Mouse (Mus musculus): Measurements from ENCODE around the gene Vpreb3. TPM values are rescaled to one million over a fixed set of nuclear protein-coding genes. Genes with fewer than 3 reads are reported as not detected.

Gene Vpreb3
- polyA plus RNA-seq, 1 experiment from 2014 or later: 0.77 TPM

- Histone ChIP-seq H3K27me3 (replicated peaks) (peaks cover 18% of the 10 kb centered on the region; the same call in 1 of the 2 replicates), H3K4me2 (no peak overlapping the region), H3K27ac (no peak overlapping the region), H3K4me1 (peaks cover 13% of the 10 kb centered on the region), H3K4me3 (no peak overlapping the region), H3K9me3 (no peaks in the 10 kb centered on the region), H3K36me3 (replicated peaks) (no peaks in the 10 kb centered on the region), H3K9ac (no peak overlapping the region)
- 82% methylated on average over 22 of the region's 22 CpGs for WGBS
- ATAC-seq (replicated peaks): no peak
These were observed 6.5 kb downstream of the Vpreb3 start for GRCm38 (mm10) chr10:75949053-75950045.

DNA sequence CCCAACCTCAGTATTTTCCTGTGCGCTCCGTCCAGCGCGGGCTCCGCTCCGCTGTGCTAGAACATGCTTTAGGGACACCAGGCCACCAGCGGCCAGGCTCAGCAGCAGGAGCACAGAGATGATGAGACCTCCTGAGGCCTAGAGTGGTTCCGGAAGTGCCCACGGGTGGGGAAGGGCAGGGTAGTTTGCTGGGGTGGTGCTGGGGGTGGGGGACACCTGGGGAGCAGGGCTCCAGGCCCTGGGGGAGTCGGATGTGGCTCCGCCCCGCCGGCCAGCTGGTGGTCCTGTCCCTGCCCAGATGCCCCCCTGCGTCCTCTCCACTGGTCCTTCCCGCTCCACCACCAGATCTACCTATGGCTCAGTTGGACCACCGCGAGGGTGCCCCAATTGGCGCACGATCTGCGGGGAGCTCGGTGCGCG, 7.9 kb downstream of the Vpreb3 start:
- peak overlapping the region; percentile 79 for H3K4me2 ChIP-seq
- no peaks in the 10 kb centered on the region for H3K36me3 ChIP-seq (replicated peaks)
- H3K4me3 ChIP-seq: peak overlapping the region; percentile 39
- peak overlapping the region; percentile 38 for H3K9ac ChIP-seq
- H3K27ac ChIP-seq: no peak overlapping the region
- H3K4me1 ChIP-seq: peaks cover 13% of the 10 kb centered on the region
- no peaks in the 10 kb centered on the region for H3K9me3 ChIP-seq
- H3K27me3 ChIP-seq (replicated peaks): peaks cover 18% of the 10 kb centered on the region; the same call in 1 of the 2 replicates
- WGBS: 2% methylated on average over 23 of the region's 23 CpGs
- peak; percentile 42; the same call in 1 of the 2 replicates for ATAC-seq (replicated peaks)

DNA sequence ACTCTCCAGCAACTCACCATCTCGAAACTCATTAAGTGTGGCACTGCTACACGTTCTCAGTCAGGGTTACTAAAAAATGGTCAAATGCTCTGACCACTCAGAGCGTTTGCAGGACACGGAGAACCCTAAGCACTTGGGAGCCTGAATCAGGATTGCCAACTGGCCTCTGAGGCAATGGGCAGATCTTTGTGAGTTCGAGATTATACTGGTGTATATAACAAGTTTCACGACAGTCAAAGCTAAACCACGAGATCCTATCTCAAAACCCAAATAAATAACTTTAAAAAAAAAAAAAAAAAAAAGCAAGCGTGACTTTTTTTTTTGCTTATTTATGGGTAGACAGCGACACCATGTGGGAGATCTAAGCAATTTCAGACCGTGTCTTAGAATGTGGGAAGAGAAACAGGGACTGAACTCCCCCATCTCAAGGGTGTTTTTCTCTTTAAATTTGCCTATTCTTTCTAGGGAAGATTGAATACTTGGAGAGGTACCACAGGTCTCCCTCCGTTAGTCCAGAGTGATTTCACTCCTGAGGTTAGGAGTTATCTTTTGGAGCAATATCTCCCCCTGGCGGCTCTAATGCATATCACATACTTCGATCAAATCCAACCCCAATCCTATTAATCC, 8.7 kb downstream of the Vpreb3 start:
- Histone ChIP-seq H3K27ac (no peak overlapping the region), H3K27me3 (replicated peaks) (peaks cover 18% of the 10 kb centered on the region; the same call in 1 of the 2 replicates), H3K4me3 (peak overlapping the region; percentile 39), H3K4me1 (peaks cover 13% of the 10 kb centered on the region), H3K36me3 (replicated peaks) (no peaks in the 10 kb centered on the region), H3K9ac (0 out of 2 replicates have a peak overlapping the region, but pooled peaks have one; percentile 38), H3K9me3 (no peaks in the 10 kb centered on the region), H3K4me2 (peak overlapping the region; percentile 79)
- 4% methylated on average over 13 of the region's 13 CpGs for WGBS
- ATAC-seq (replicated peaks): 0 out of 2 replicates have a peak, but pooled peaks have one; percentile 25

DNA sequence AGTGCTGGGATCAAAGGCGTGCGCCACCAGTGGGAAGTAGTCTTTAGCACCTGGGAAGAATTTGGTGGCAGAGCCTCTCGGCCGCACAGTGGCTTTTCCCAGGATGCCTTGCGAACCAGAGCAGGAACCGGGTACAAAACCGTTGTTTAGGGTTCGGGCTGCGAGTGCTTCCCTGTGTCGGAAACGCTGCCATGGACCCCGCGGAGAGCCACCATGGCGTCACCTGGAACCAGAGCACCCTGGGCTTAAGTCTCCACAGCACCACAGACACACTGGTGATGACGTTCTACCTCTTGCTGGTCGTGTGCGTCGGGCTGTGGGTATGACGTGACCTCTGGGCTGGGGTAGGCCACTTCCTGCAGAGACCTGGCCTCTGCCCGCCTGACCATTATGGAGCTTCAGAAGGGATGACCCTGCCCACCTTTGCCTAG, 11.5 kb downstream of the Vpreb3 start, which contains the start of gene Gm5134:
TSS of gene Gm5134 (plus strand) at position 134 of the 431 bp plus-strand sequence.
- H3K27ac ChIP-seq: no peak within 1 kb of the TSS
- ATAC-seq (replicated peaks): no peak
- H3K4me1 ChIP-seq: peaks cover 13% of the 10 kb centered on the region
- peaks cover 18% of the 10 kb centered on the region; the same call in 1 of the 2 replicates for H3K27me3 ChIP-seq (replicated peaks)
- H3K4me2 ChIP-seq: peak within 1 kb of the TSS; percentile 39
- no peaks in the 10 kb centered on the region for H3K9me3 ChIP-seq
- H3K4me3 ChIP-seq: no peak within 1 kb of the TSS; the same call in 1 of the 2 replicates
- H3K9ac ChIP-seq: no peak within 1 kb of the TSS
- no peaks in the 10 kb centered on the region for H3K36me3 ChIP-seq (replicated peaks)
- 35% methylated on average over 20 of the region's 20 CpGs for WGBS

DNA sequence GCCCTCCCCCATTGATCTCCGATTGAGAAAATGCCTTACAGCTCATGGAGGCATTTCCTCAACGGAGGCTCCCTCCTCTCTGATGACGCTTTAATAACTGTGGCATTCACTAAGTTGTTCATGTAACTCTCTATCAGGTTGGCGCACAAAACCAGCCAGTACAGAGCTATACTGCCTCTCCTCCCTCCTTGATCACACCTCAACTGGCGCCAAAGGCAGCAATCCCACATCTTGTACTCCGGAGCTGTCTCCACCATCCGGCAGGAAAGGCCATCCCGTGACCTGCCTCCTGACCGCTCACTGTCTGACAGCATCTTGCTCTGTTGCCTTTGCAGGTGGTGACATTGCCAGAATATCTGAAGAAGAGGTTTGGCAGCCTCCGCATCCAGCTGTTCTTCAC, 31.0 kb downstream of the Vpreb3 start:
- Histone ChIP-seq H3K9ac (no peak overlapping the region), H3K36me3 (replicated peaks) (no peaks in the 10 kb centered on the region), H3K4me1 (no peaks in the 10 kb centered on the region), H3K4me3 (no peak overlapping the region), H3K9me3 (no peaks in the 10 kb centered on the region), H3K27ac (no peak overlapping the region), H3K27me3 (replicated peaks) (no peaks in the 10 kb centered on the region), H3K4me2 (no peak overlapping the region)
- 93% methylated on average over 10 of the region's 10 CpGs for WGBS
- ATAC-seq (replicated peaks): no peak

DNA sequence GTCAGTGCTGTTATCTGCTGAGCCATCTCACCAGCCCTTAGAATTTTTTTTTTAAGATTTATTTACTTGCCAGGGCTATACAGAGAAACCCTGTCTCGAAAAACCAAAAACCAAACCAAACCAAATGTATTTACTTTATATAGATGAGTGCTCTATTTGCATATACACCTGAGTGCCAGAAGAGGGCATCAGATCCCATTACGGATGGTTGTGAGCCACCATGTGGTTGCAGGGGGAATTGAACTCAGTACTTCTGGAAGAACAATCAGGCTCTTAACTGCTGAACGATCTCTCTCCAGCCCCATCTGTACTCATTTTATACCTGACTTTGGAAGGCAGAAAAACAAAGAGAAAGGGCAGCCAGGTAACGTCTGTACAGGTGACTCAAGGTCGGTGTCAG, 32.4 kb downstream of the Vpreb3 start:
- H3K36me3 ChIP-seq (replicated peaks): no peaks in the 10 kb centered on the region
- H3K4me3 ChIP-seq: no peak overlapping the region
- H3K27ac ChIP-seq: no peak overlapping the region
- H3K9ac ChIP-seq: no peak overlapping the region
- ATAC-seq (replicated peaks): no peak
- no peaks in the 10 kb centered on the region for H3K27me3 ChIP-seq (replicated peaks)
- 78% methylated on average over 5 of the region's 5 CpGs for WGBS
- H3K4me1 ChIP-seq: no peaks in the 10 kb centered on the region
- H3K4me2 ChIP-seq: no peak overlapping the region
- H3K9me3 ChIP-seq: no peaks in the 10 kb centered on the region

DNA sequence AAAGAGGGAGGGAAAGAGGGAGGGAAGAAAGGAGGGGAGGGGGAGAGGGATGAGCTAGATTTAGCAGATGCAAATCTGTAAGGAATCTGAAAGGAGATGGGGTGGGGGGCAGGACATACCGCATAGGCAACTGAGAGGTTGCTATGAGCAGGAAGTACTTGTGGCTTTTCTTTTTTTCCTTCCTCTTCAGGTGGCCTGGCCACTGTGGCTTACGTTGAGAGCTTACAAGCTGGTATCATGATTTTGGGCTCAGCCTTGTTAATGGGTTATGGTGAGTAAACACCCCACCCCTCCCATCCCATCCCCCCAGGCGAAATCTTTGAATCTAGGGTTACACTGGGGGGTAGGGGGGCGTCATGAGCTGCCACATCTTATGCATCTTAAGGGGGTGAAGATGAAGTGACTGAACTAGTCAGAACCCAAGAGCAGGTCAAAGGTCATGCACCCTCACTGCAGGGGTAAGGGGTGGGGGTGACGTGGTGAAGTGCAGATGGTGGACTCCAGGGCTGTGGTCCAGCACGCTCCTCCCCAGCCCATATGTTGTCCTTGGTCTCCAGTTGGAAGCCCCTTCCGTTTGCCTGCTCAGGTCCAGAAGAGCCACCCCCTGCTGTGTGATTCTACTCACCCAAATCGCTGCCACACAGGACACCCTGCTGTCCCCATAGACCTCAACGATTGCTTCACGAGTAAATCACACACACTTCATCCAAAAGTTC, 35.4 kb downstream of the Vpreb3 start:
- Histone ChIP-seq H3K9me3 (no peaks in the 10 kb centered on the region), H3K27me3 (replicated peaks) (no peaks in the 10 kb centered on the region), H3K36me3 (replicated peaks) (no peaks in the 10 kb centered on the region), H3K27ac (no peak overlapping the region), H3K4me2 (no peak overlapping the region), H3K9ac (no peak overlapping the region), H3K4me1 (no peaks in the 10 kb centered on the region), H3K4me3 (no peak overlapping the region)
- no peak for ATAC-seq (replicated peaks)
- WGBS: 45% methylated on average over 10 of the region's 10 CpGs

DNA sequence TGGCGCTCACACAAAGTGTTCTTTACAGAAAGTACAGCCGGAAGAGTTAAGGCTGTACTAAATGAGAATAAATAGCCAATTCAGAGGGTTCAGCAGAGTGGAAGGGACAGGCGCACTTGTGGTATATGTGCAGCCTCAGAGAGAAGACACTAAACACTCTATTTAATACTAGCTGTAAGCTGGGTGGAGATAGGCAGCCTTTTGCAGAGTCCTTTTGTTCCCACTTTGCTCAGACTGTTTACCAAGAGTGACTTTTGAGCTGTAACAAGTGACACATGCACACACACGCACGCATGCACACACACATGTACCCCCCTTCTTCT, 35.9 kb downstream of the Vpreb3 start:
- no peak for ATAC-seq (replicated peaks)
- no peak overlapping the region for H3K4me3 ChIP-seq
- H3K9me3 ChIP-seq: no peaks in the 10 kb centered on the region
- H3K36me3 ChIP-seq (replicated peaks): no peaks in the 10 kb centered on the region
- H3K27me3 ChIP-seq (replicated peaks): no peaks in the 10 kb centered on the region
- no peak overlapping the region for H3K27ac ChIP-seq
- no peak overlapping the region for H3K4me2 ChIP-seq
- H3K9ac ChIP-seq: no peak overlapping the region
- 80% methylated on average over 5 of the region's 5 CpGs for WGBS
- no peaks in the 10 kb centered on the region for H3K4me1 ChIP-seq

DNA sequence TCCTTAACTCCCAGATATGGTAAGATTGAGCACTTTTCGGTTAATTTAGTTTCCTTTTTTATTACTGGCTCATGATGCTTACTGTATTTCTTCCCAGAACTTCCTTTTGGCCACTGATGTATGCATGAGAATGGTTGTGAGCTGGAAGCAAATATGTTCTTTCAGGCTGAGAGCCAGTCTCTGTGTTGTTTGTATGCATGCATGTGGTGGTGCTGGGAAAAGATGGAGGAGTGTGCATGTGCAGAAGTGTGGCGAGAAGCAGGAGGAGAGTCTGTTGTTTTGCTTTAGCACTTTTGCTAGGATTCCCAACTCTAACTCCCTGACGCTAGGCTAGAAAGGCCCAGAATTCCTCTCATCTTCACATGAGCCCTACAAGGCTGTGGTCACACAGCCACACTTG, 36.6 kb downstream of the Vpreb3 start:
- Histone ChIP-seq H3K4me3 (no peak overlapping the region), H3K4me1 (no peaks in the 10 kb centered on the region), H3K4me2 (no peak overlapping the region), H3K27ac (no peak overlapping the region), H3K9me3 (no peaks in the 10 kb centered on the region), H3K9ac (no peak overlapping the region), H3K36me3 (replicated peaks) (no peaks in the 10 kb centered on the region), H3K27me3 (replicated peaks) (no peaks in the 10 kb centered on the region)
- no peak for ATAC-seq (replicated peaks)
- 92% methylated on average over 3 of the region's 3 CpGs for WGBS

- WGBS: 59% methylated on average over 4 of the region's 4 CpGs
- no peaks in the 10 kb centered on the region for H3K9me3 ChIP-seq
- H3K4me1 ChIP-seq: no peaks in the 10 kb centered on the region
- H3K4me3 ChIP-seq: no peak overlapping the region
- no peaks in the 10 kb centered on the region for H3K36me3 ChIP-seq (replicated peaks)
- H3K4me2 ChIP-seq: no peak overlapping the region
- no peak overlapping the region for H3K9ac ChIP-seq
- no peak overlapping the region for H3K27ac ChIP-seq
- ATAC-seq (replicated peaks): no peak
- no peaks in the 10 kb centered on the region for H3K27me3 ChIP-seq (replicated peaks)
These were observed 47.7 kb downstream of the Vpreb3 start for GRCm38 (mm10) chr10:75990430-75991042.

DNA sequence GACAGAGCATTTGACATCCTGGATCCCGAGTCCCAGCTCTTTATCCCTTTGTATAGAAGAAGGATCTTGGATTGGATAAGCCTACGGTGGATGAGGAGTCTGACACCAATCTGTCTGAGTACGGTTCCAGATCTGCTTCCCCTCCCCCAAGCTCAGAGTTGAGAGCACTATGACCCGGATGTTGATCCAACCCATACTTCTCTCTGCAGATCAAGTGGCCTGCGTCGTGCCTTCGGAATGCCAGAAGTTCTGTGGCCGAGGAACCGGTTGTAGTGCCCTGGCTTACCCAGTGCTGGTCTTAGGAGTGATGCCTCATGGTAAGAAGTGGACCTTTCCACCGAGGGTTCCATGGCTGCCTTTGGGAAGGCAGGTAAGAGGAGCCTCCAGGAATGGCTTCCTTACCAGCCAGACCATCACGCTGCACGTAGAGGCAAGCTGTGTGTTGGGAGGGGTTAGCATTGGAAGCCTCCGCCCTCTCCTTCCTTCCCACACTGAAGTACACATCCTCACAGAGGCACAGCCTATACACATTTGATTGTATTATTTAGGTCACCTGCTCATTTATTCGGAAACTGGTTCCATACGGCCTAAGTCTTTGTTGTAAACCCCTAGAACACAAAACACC, 50.9 kb downstream of the Vpreb3 start:
- Histone ChIP-seq H3K4me1 (no peaks in the 10 kb centered on the region), H3K9me3 (no peaks in the 10 kb centered on the region), H3K9ac (no peak overlapping the region), H3K27ac (no peak overlapping the region), H3K4me2 (no peak overlapping the region), H3K27me3 (replicated peaks) (no peaks in the 10 kb centered on the region), H3K36me3 (replicated peaks) (no peaks in the 10 kb centered on the region), H3K4me3 (no peak overlapping the region)
- ATAC-seq (replicated peaks): no peak
- WGBS: 92% methylated on average over 15 of the region's 15 CpGs
